Mouse (Mus musculus): Measurements from ENCODE around the gene Sgcb.
"Not testable (repeated sequence)": the region's sequence is repeated elsewhere in the genome, so short reads cannot be mapped to it uniquely, and the experiment has no call there.

Sgcb gene

GRCm38 (mm10) chr5:73633141-73633540, 14.4 kb downstream of the Sgcb start:
- DNase-seq (ENCODE audit: low spot score) = peak; percentile 63

- DNase-seq (ENCODE audit: low spot score) = no peak
Observed at GRCm38 (mm10) chr5:73632291-73632690, 15.3 kb downstream of the Sgcb start, which contains the start of gene Lrrc66. TSS of gene Lrrc66 (minus strand) at chr5:73632526.

GRCm38 (mm10) chr5:73631001-73631558, 16.5 kb downstream of the Sgcb start:
- no peak for DNase-seq (ENCODE audit: low spot score)

- DNase-seq (ENCODE audit: low spot score) = no peak
Observed at GRCm38 (mm10) chr5:73630141-73630540, 17.4 kb downstream of the Sgcb start.

GRCm38 (mm10) chr5:73627991-73628390, 19.6 kb downstream of the Sgcb start:
- no peak for DNase-seq (ENCODE audit: low spot score)

- DNase-seq (ENCODE audit: low spot score) = no peak
Observed at GRCm38 (mm10) chr5:73627559-73627958, 20.0 kb downstream of the Sgcb start.

- DNase-seq (ENCODE audit: low spot score) = no peak
Observed at GRCm38 (mm10) chr5:73626842-73627241, 20.7 kb downstream of the Sgcb start.

GRCm38 (mm10) chr5:73625505-73625904, 22.1 kb downstream of the Sgcb start:
- no peak for DNase-seq (ENCODE audit: low spot score)

GRCm38 (mm10) chr5:73618969-73619368, 28.6 kb downstream of the Sgcb start:
- DNase-seq (ENCODE audit: low spot score) = no peak

- DNase-seq (ENCODE audit: low spot score) = no peak
Observed at GRCm38 (mm10) chr5:73615211-73615610, 32.4 kb downstream of the Sgcb start.

- DNase-seq (ENCODE audit: low spot score) = no peak
Observed at GRCm38 (mm10) chr5:73613296-73613695, 34.3 kb downstream of the Sgcb start.

GRCm38 (mm10) chr5:73611071-73611470, 36.5 kb downstream of the Sgcb start:
- DNase-seq (ENCODE audit: low spot score) = no peak

GRCm38 (mm10) chr5:73604964-73605363, 42.6 kb downstream of the Sgcb start:
- no peak for DNase-seq (ENCODE audit: low spot score)

- DNase-seq (ENCODE audit: low spot score) = no peak
Observed at GRCm38 (mm10) chr5:73604542-73604941, 43.0 kb downstream of the Sgcb start.

- DNase-seq (ENCODE audit: low spot score) = no peak
Observed at GRCm38 (mm10) chr5:73602865-73603264, 44.7 kb downstream of the Sgcb start.

GRCm38 (mm10) chr5:73601361-73601763, 46.2 kb downstream of the Sgcb start:
- no peak for DNase-seq (ENCODE audit: low spot score)

GRCm38 (mm10) chr5:73599991-73600390, 47.6 kb downstream of the Sgcb start:
- no peak for DNase-seq (ENCODE audit: low spot score)

- no peak for DNase-seq (ENCODE audit: low spot score)
Observed at GRCm38 (mm10) chr5:73598943-73599695, 48.5 kb downstream of the Sgcb start.

GRCm38 (mm10) chr5:73587119-73587518, 60.5 kb downstream of the Sgcb start:
- no peak for DNase-seq (ENCODE audit: low spot score)

GRCm38 (mm10) chr5:73586597-73586996, 61.0 kb downstream of the Sgcb start:
- DNase-seq (ENCODE audit: low spot score) = no peak

GRCm38 (mm10) chr5:73585212-73586115, 62.1 kb downstream of the Sgcb start:
- DNase-seq (ENCODE audit: low spot score) = no peak

- DNase-seq (ENCODE audit: low spot score) = not testable (repeated sequence)
Observed at GRCm38 (mm10) chr5:73584011-73584410, 63.6 kb downstream of the Sgcb start.
